Mouse (Mus musculus) intestine, embryonic 16.5 days (tissue): ENCODE data around the gene Spryd3. TPM values are rescaled to one million over a fixed set of nuclear protein-coding genes. Genes with fewer than 3 reads are reported as not detected.

ENCODE experiments used
- ATAC-seq: fragments of 200-750 bp; cut with Nextera tagmentation; 2 replicates; pipeline ENCODE4 v1.8.0; 2017; ENCODE audit warnings: moderate TSS enrichment, moderate library complexity
- H3K27ac ChIP-seq: fragments of 300-500 bp; sonication (generic); 2 replicates; pipeline ENCODE4 v1.5.1; 2014; ENCODE audit warnings: mild to moderate bottlenecking, low read length
- H3K27me3 ChIP-seq: fragments of 300-500 bp; sonication (generic); replicated peaks from 2 replicates; pipeline ENCODE4 v1.6.1; 2014; ENCODE audit warnings: low read length, control low read depth, mixed read lengths; ENCODE audit not compliant: control insufficient read depth, insufficient read depth
- H3K36me3 ChIP-seq: fragments of 300-500 bp; sonication (generic); 2 replicates; pipeline ENCODE4 v1.6.1; 2014; ENCODE audit warnings: low read length, control low read depth; ENCODE audit not compliant: control insufficient read depth, insufficient read depth
- H3K4me1 ChIP-seq: fragments of 300-500 bp; sonication (generic); 2 replicates; pipeline ENCODE4 v1.6.1; 2014; ENCODE audit warnings: low read length, control low read depth, mixed read lengths; ENCODE audit not compliant: control insufficient read depth, insufficient read depth
- H3K4me2 ChIP-seq: fragments of 300-500 bp; sonication (generic); 2 replicates; pipeline ENCODE4 v1.6.1; 2014; ENCODE audit warnings: low read depth, low read length, control low read depth
- H3K4me3 ChIP-seq: fragments of 300-500 bp; sonication (generic); 2 replicates; pipeline ENCODE4 v1.5.1; 2014; ENCODE audit warnings: mild to moderate bottlenecking, low read length
- H3K9ac ChIP-seq: fragments of 300-500 bp; sonication (generic); 2 replicates; pipeline ENCODE4 v1.6.1; 2014; ENCODE audit warnings: low read depth, low read length
- H3K9me3 ChIP-seq: fragments of 300-500 bp; sonication (generic); 2 replicates; pipeline ENCODE4 v1.6.1; 2016; ENCODE audit warnings: low read length, control low read depth; ENCODE audit not compliant: control insufficient read depth
- WGBS: fragments of 180-500 bp; shearing (Covaris S2); extraction: QIAGEN DNeasy Blood & Tissue Kit; methylation state at CpG from one replicate; pipeline ENCODE4 v1.1.7; 2014; 5-methylcytosine and 5-hydroxymethylcytosine counted together
- polyA plus RNA-seq: library from polyadenylated mRNA; unstranded; fragments of >200 nt; fragmentation: Nextera tagmentation; extraction: Ambion mirVana; gene quantifications from 2 replicates; pipeline ENCODE4 v1.2.1, GENCODE M21; 2015

The Spryd3 gene
- polyA plus RNA-seq, 1 experiment from 2014 or later, result 27.5 TPM

DNA sequence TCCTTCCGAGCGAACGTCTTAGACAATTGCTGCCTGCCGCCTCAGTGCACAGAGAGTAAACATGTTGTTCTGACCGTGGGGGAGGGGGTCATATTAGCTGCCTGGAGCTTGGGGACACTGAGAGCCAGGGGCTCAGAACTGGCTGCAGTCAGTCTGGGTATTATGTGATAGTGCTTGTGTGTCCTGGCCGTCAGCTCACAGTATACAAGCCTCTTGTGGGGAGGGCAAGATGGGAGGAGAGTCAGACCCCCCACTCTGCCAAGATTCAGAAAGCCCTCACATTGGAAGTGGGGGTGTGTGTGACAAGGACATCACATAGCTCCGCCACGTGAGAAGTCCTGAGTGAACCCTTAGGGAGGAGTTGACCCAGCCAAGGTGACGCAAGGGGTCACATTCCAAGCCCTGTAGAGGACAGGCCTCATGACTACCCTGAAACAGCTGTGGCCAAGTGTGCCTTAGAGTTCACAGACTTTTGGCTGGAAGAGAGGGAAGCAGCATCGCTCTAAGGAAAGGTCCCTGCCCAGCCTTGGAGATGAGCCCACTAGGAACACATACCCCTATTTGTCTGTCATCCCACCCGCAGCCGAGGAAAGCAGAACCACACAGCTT, 32.0 kb downstream of the Spryd3 start:
- peak overlapping the region; percentile 80 for H3K9ac ChIP-seq
- peaks cover 72% of the 10 kb centered on the region for H3K4me1 ChIP-seq
- no peak for ATAC-seq
- no peaks in the 10 kb centered on the region for H3K9me3 ChIP-seq
- peak overlapping the region; percentile 69 for H3K4me3 ChIP-seq
- H3K4me2 ChIP-seq, result peak overlapping the region; percentile 96
- peak overlapping the region; percentile 96 for H3K27ac ChIP-seq
- H3K27me3 ChIP-seq, result no peaks in the 10 kb centered on the region; the same call in 1 of the 2 replicates
- H3K36me3 ChIP-seq, result 0 out of 2 replicates have a peak, but pooled peaks cover 12% of the 10 kb centered on the region
- 32% methylated on average over 12 of the region's 12 CpGs for WGBS

DNA sequence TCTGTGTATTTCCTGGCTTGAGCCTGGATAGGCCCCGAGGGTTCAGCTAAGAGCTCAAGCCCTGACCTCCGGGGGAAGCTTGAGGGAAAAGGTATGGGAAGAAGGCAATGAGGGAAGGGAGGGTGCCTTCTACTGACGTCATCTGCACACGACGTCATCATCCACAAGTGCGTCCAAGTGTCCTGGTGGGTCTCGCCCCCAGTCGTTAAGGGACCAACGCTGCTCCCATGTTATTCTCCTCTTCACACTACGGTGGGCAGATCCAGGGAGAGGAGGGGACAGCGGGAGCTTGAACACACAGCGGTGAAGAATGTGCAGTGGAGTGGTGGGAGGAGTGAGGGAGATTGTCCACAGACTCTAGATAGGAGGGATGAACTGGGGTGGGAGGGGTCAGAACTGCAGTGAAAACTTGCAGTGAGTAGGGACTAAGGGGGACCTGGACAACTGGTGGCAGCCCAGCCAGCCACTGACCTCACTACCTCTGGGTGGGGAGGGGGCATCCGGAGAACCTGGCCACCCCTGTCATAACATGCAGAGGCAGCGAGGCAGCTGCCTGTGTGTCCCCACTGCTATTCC, 32.6 kb downstream of the Spryd3 start:
- peak overlapping the region; percentile 69 for H3K4me3 ChIP-seq
- peak overlapping the region; percentile 96 for H3K4me2 ChIP-seq
- no peak for ATAC-seq
- H3K4me1 ChIP-seq, result peaks cover 73% of the 10 kb centered on the region
- H3K9me3 ChIP-seq, result no peaks in the 10 kb centered on the region
- 14% methylated on average over 14 of the region's 14 CpGs for WGBS
- H3K27ac ChIP-seq, result peak overlapping the region; percentile 96
- no peaks in the 10 kb centered on the region; the same call in 1 of the 2 replicates for H3K27me3 ChIP-seq
- H3K36me3 ChIP-seq, result 0 out of 2 replicates have a peak, but pooled peaks cover 9% of the 10 kb centered on the region
- peak overlapping the region; percentile 80 for H3K9ac ChIP-seq

DNA sequence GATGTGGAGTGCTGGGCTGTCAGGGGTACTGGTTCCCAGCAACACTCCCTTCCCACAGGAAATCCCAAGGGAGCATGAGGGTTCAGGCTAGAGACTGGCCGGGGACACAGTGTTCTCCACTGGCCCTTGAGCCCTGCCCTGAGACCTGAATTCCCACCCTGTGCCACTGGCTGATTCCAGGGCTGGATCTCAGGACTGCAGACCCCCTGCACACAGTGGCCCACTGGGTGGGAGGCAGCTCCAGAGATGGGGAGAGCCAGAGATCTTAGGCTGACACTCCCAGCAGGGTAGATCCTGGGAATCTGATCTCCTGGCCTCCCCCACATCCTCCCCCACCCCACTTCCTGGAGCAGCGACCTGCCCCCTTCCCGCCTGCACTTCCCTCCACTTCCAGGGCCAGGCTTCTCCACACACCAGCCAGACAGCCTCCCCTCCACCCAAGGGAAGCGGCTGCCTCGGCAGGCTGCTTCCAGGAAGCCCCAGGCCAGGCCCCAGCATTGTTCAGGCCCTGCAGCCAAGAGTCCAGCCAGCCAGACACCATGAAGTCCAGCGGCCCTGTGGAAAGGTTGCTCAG, 33.4 kb downstream of the Spryd3 start:
- Histone ChIP-seq H3K4me1 (peaks cover 77% of the 10 kb centered on the region), H3K27me3 (no peaks in the 10 kb centered on the region; the same call in 1 of the 2 replicates), H3K4me2 (peak overlapping the region; percentile 96), H3K9me3 (no peaks in the 10 kb centered on the region), H3K36me3 (0 out of 2 replicates have a peak, but pooled peaks cover 4% of the 10 kb centered on the region), H3K4me3 (peak overlapping the region; percentile 69), H3K9ac (peak overlapping the region; percentile 80), H3K27ac (peak overlapping the region; percentile 96)
- 14% methylated on average over 6 of the region's 6 CpGs for WGBS
- 0 out of 2 replicates have a peak, but pooled peaks have one; percentile 2 for ATAC-seq

DNA sequence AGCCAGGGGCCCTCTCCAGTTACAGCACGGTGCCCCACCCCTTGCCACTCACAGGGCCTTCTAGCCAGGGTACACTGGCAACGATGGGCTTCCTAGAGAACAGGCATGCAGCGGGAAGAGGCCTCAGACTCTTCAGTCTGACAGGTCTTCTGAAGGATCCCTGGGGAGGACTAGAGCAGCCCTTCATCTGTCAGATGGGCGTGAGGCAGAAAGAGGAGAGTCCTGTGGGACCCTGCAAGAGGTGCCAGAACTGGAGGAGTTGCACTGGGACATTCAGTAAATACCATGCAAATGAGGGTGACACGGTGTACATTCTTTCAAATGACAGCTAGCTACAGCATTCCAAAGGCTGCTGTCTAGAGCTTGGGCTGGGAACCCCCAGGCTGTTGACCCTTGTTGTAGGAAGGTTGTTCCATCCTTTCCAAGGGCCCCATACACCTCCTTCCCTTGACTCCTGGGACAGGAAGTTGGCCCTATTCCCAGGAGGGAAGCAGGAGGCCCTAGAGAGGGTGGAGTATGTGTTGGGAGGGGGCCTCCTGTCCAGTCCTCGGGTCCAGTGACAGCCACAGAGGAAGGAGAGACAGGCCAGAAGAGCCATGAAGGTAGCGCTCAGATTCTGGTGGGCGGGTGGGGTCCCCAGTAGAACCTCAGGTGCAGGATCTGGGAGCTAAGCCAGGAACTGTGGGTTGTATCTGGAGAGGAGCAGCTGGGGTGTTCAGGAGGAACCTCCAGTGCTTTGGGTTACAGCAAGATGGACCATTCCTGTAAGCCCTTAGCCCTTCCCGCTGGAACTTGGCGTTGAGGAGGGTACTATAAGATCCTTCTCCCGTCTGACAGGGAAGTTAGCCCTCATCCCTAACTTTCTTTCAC, 34.1 kb downstream of the Spryd3 start:
- Histone ChIP-seq H3K4me2 (peak overlapping the region; percentile 96), H3K4me1 (peaks cover 77% of the 10 kb centered on the region), H3K4me3 (peak overlapping the region; percentile 69), H3K9me3 (no peaks in the 10 kb centered on the region), H3K9ac (peak overlapping the region; percentile 83), H3K27me3 (no peaks in the 10 kb centered on the region; the same call in 1 of the 2 replicates), H3K27ac (peak overlapping the region; percentile 96), H3K36me3 (peaks cover 7% of the 10 kb centered on the region; the same call in 1 of the 2 replicates)
- WGBS, result 25% methylated on average over 11 of the region's 11 CpGs
- peak; percentile 10 for ATAC-seq

DNA sequence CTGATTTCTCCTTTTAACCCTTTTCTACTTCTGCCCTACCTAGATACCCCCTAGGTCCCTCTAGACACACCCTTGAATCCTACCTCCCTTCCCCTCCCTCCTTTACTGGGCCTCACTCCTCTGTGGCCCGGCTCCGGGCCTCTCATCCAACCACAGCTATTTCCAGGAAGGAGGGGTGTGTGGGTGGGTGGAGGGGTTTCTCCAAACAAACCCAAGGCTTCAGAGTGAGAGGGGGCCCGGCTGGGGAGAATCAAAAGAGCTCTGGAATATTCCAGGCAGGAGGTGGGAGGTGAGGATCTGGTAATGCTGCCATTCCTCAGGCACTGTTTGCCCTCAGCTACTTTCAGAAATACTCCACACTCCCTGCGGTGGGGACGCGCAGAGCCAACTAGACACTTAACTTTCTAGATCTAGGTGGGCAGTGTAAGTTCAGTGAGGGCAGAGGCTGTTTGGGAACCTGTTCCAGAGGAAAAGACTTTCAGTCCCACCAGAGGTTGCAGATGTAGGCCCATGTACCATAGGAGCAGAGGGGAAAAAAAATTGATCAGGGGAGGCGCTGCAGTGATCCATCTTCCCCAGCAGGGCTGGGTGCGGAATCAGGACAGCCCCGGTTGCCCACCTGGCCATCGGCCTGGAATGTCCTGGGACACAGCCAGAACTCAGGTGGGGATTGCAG, 34.9 kb downstream of the Spryd3 start:
- peak overlapping the region; percentile 83 for H3K9ac ChIP-seq
- H3K4me1 ChIP-seq, result peaks cover 70% of the 10 kb centered on the region
- peak overlapping the region; percentile 69 for H3K4me3 ChIP-seq
- ATAC-seq, result peak; percentile 46
- peak overlapping the region; percentile 96 for H3K4me2 ChIP-seq
- H3K36me3 ChIP-seq, result peaks cover 7% of the 10 kb centered on the region; the same call in 1 of the 2 replicates
- H3K9me3 ChIP-seq, result no peaks in the 10 kb centered on the region
- H3K27me3 ChIP-seq, result no peaks in the 10 kb centered on the region; the same call in 1 of the 2 replicates
- H3K27ac ChIP-seq, result peak overlapping the region; percentile 96
- WGBS, result 16% methylated on average over 10 of the region's 10 CpGs

DNA sequence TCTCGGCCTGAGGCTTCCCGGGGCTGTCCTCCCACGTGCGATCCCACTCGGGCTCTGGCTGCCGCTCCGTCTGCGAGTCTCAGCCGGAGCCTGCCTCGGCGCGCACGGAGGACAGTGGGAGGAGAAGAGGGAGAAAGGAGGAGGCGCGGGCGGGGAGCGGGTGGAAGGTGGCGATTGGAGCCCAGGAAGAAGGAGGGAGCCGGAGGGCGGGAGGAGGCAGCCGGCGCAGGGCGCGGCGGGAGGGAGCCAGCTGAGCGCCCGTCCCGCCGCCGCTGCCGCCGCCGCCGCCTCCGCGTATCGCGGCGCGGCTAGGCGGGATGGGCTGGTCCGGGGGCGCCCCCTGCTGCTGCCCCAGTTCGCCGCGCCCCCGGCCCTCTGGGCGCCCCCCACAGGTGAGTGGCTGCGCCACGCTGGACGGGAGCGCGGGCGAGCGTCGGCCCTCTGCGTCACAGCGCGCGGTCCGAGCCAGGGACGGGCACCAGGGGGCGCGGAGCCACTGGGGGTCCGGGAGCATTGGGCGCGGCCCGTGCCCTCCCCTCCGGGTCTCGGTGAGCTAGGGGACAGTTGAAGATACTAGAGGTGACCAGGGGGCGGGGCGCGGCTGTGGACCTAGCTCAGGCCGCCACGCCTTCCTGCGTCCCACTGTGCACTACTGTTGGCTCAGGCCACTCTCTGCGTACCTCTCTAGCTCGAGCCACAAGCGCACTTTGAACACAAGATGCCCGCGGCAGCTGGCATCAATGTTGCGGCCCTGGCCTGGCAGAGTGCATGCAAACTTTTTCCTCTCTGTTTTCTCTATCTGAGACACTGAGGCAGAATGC, 35.7 kb downstream of the Spryd3 start, which contains the start of gene Tns2:
Gene Tns2 (plus strand): TSS at position 253 of the 821 bp plus-strand sequence.
- Histone ChIP-seq H3K4me1 (peaks cover 63% of the 10 kb centered on the region), H3K4me3 (peak within 1 kb of the TSS; percentile 69), H3K36me3 (peaks cover 7% of the 10 kb centered on the region; the same call in 1 of the 2 replicates), H3K4me2 (peak within 1 kb of the TSS; percentile 96), H3K9me3 (no peaks in the 10 kb centered on the region), H3K27me3 (no peaks in the 10 kb centered on the region; the same call in 1 of the 2 replicates), H3K27ac (peak within 1 kb of the TSS; percentile 96), H3K9ac (peak within 1 kb of the TSS; percentile 83)
- WGBS, result under 1% methylated on average over 69 of the region's 82 CpGs
- ATAC-seq, result peak; percentile 75

DNA sequence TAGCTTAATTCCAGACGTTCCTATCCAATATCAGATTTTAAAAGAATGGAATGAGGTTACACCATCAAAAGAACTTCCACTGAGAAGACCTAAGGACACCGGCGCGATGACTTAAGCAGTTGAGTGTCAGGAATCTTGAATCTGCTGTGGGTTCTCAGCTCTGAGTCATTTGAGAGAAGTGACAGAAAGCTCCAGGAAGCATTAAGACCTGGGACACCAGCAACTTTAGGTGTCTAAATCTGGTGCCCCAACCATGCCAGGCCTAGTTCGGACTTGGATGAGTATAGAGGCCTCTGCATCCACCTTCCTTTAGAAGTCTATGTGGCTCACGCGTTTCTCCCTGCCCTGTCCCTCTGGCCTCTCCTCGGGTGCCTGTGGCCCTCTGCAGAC, 36.3 kb downstream of the Spryd3 start:
- H3K36me3 ChIP-seq, result peaks cover 7% of the 10 kb centered on the region; the same call in 1 of the 2 replicates
- H3K27me3 ChIP-seq, result no peaks in the 10 kb centered on the region
- WGBS, result 22% methylated on average over 8 of the region's 8 CpGs
- no peaks in the 10 kb centered on the region for H3K9me3 ChIP-seq
- peak overlapping the region; percentile 96 for H3K4me2 ChIP-seq
- no peak for ATAC-seq
- peak overlapping the region; percentile 83 for H3K9ac ChIP-seq
- H3K4me3 ChIP-seq, result peak overlapping the region; percentile 69
- H3K27ac ChIP-seq, result peak overlapping the region; percentile 96
- peaks cover 60% of the 10 kb centered on the region for H3K4me1 ChIP-seq

DNA sequence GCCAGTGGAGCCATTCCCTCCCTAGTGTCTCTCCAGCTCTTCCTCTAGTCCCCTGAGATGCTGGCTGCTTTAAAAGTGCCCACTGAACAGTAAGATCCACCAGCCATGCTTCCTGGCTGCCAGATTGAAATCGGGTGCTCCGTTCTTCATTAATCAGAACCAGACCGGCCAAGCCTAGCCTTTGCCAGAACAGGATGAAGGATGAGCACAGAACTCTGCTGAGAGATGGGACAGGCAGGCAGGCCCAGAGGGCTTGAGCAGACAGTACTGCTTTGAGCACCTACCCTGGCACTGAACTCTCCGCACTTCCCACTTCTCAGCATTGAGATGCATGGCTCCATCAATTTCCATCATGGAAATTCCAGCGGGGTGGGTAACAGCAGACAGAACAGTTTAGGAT, 36.8 kb downstream of the Spryd3 start:
- Histone ChIP-seq H3K4me3 (peak overlapping the region; percentile 69), H3K9me3 (no peaks in the 10 kb centered on the region), H3K27me3 (no peaks in the 10 kb centered on the region), H3K27ac (peak overlapping the region; percentile 96), H3K4me1 (peaks cover 56% of the 10 kb centered on the region), H3K9ac (peak overlapping the region; percentile 83), H3K36me3 (peaks cover 7% of the 10 kb centered on the region), H3K4me2 (peak overlapping the region; percentile 96)
- 50% methylated on average over 5 of the region's 5 CpGs for WGBS
- no peak for ATAC-seq
